Mouse (Mus musculus) liver, embryonic 12.5 days (tissue): ENCODE measurements around the gene Rpn2. TPM values are rescaled to one million over a fixed set of nuclear protein-coding genes. Genes with fewer than 3 reads are reported as not detected.

Experiments used
- ATAC-seq: fragments of 200-750 bp; cut with Nextera tagmentation; 2 replicates; pipeline ENCODE4 v1.8.0; 2017; ENCODE audit warnings: moderate number of reproducible peaks, mild to moderate bottlenecking, moderate library complexity
- H3K27ac ChIP-seq: fragments of 300-500 bp; sonication (generic); 2 replicates; pipeline ENCODE4 v1.5.1; 2016; ENCODE audit warnings: mild to moderate bottlenecking
- H3K27me3 ChIP-seq: fragments of 300-500 bp; sonication (generic); replicated peaks from 2 replicates; pipeline ENCODE4 v1.6.1; 2016; ENCODE audit warnings: mild to moderate bottlenecking, moderate library complexity
- H3K36me3 ChIP-seq: fragments of 300-500 bp; sonication (generic); 2 replicates; pipeline ENCODE4 v1.6.1; 2016; ENCODE audit warnings: mild to moderate bottlenecking, moderate library complexity
- H3K4me1 ChIP-seq: fragments of 300-500 bp; sonication (generic); 2 replicates; pipeline ENCODE4 v1.6.1; 2016
- H3K4me2 ChIP-seq: fragments of 300-500 bp; sonication (generic); 2 replicates; pipeline ENCODE4 v1.6.1; 2016; ENCODE audit warnings: mild to moderate bottlenecking, moderate library complexity
- H3K4me3 ChIP-seq: fragments of 300-500 bp; sonication (generic); 2 replicates; pipeline ENCODE4 v1.5.1; 2016; ENCODE audit warnings: mild to moderate bottlenecking, moderate library complexity
- H3K9ac ChIP-seq: fragments of 300-500 bp; sonication (generic); 2 replicates; pipeline ENCODE4 v1.6.1; 2016; ENCODE audit warnings: mild to moderate bottlenecking, moderate library complexity
- H3K9me3 ChIP-seq: fragments of 300-500 bp; sonication (generic); replicated peaks from 2 replicates; pipeline ENCODE4 v1.6.1; 2016; ENCODE audit warnings: mild to moderate bottlenecking, moderate library complexity
- WGBS: fragments of 180-500 bp; shearing (Covaris S2); methylation state at CpG from one replicate; pipeline ENCODE4 v1.1.7; 2016; ENCODE audit not compliant: insufficient replicate concordance; 5-methylcytosine and 5-hydroxymethylcytosine counted together
- polyA plus RNA-seq: library from polyadenylated mRNA; unstranded; fragments of >200 nt; fragmentation: Nextera tagmentation; extraction: Ambion mirVana; gene quantifications from 2 replicates; pipeline ENCODE4 v1.2.1, GENCODE M21; 2016

Gene Rpn2
- polyA plus RNA-seq, 1 experiment from 2014 or later: 216 TPM

DNA sequence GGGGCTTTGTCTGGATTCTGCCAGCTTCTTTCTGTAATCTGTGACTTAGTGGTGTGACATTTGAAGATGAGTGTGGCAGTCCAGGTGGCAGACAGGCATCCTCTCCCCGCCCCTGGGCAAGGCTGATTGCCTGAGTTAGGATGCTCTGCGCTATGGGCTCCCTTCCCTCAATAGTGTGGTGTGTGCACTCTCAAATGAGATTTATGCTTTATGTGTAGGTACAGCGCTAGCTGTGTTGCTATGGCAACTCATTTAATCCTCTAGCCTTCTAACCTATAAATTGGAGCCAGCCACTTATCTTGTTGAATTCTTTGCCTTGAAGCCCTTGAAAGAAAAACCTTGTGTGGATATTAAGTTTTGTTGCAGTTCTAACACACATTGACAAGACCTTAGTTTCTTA is 34.9 kb downstream of the Rpn2 start:
- H3K27ac ChIP-seq: no peak overlapping the region
- no peak overlapping the region for H3K9ac ChIP-seq
- peaks cover 99% of the 10 kb centered on the region for H3K36me3 ChIP-seq
- no peaks in the 10 kb centered on the region for H3K9me3 ChIP-seq
- no peaks in the 10 kb centered on the region for H3K27me3 ChIP-seq
- no peaks in the 10 kb centered on the region for H3K4me1 ChIP-seq
- H3K4me2 ChIP-seq: no peak overlapping the region
- no peak for ATAC-seq
- WGBS: 94% methylated on average over 3 of the region's 3 CpGs
- H3K4me3 ChIP-seq: no peak overlapping the region

DNA sequence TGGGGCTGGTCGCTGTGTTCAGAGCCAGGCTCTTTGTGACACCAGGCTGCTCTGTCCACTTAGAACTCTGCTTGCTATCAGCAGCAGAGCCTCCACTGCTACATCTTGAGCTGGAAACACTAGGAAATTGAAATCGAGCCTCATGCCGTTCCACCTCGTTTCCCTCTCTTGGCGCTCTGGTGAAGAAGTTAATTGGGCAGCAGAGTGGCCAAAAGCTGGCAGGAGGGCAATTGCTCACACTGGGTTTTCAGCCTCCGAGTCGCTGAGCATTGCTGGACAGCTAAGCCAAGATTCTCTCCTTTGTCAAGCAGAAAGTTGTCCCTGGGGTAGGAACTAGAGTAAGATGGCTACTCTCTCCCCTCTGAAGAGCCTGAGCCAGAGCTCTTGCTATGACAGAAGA is 35.5 kb downstream of the Rpn2 start:
- Histone ChIP-seq H3K9ac (no peak overlapping the region), H3K4me1 (no peaks in the 10 kb centered on the region), H3K27ac (no peak overlapping the region), H3K36me3 (peaks cover 99% of the 10 kb centered on the region), H3K4me2 (no peak overlapping the region), H3K4me3 (no peak overlapping the region), H3K9me3 (no peaks in the 10 kb centered on the region), H3K27me3 (no peaks in the 10 kb centered on the region)
- ATAC-seq: no peak
- WGBS: 83% methylated on average over 7 of the region's 7 CpGs

GRCm38 (mm10) chr2:157315486-157315885 is 36.7 kb downstream of the Rpn2 start:
- ATAC-seq: no peak
- Histone ChIP-seq H3K27ac (no peak overlapping the region), H3K27me3 (no peaks in the 10 kb centered on the region), H3K4me1 (no peaks in the 10 kb centered on the region), H3K9me3 (no peaks in the 10 kb centered on the region), H3K4me3 (no peak overlapping the region), H3K9ac (no peak overlapping the region), H3K36me3 (peaks cover 98% of the 10 kb centered on the region), H3K4me2 (no peak overlapping the region)
- 86% methylated on average over 6 of the region's 6 CpGs for WGBS

- H3K4me1 ChIP-seq: no peaks in the 10 kb centered on the region
- H3K4me3 ChIP-seq: no peak overlapping the region
- no peak overlapping the region for H3K27ac ChIP-seq
- ATAC-seq: no peak
- H3K27me3 ChIP-seq: no peaks in the 10 kb centered on the region
- no peak overlapping the region for H3K4me2 ChIP-seq
- peaks cover 98% of the 10 kb centered on the region for H3K36me3 ChIP-seq
- H3K9me3 ChIP-seq: no peaks in the 10 kb centered on the region
- H3K9ac ChIP-seq: no peak overlapping the region
- WGBS: 87% methylated on average over 11 of the region's 14 CpGs
These were observed 37.6 kb downstream of the Rpn2 start for GRCm38 (mm10) chr2:157316358-157316933.

DNA sequence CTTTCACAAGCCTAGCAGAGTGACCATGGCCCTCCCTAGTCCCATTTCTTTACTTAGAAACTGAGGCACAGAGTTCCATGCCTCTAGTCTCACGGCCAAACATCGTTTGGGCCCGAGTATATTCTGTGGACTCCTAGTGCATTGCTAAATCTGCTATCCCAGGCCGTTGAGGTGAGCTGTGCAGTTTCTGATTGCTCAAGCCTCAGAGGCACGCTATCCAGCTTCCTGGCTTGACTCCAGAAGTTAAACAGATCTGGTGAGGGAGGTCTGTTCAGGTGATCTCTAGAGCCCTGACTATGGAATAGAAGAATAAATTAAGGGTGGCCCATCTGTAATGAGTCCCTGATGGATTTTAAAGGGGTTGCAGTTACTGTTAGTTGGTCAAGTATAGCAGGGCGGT is 38.4 kb downstream of the Rpn2 start:
- no peak overlapping the region for H3K4me3 ChIP-seq
- no peaks in the 10 kb centered on the region for H3K9me3 ChIP-seq
- no peak for ATAC-seq
- no peak overlapping the region for H3K4me2 ChIP-seq
- no peak overlapping the region for H3K27ac ChIP-seq
- H3K36me3 ChIP-seq: peaks cover 98% of the 10 kb centered on the region
- 86% methylated on average over 6 of the region's 6 CpGs for WGBS
- H3K27me3 ChIP-seq: no peaks in the 10 kb centered on the region
- no peaks in the 10 kb centered on the region for H3K4me1 ChIP-seq
- H3K9ac ChIP-seq: no peak overlapping the region

GRCm38 (mm10) chr2:157320135-157320534 is 41.3 kb downstream of the Rpn2 start:
- Histone ChIP-seq H3K36me3 (peaks cover 98% of the 10 kb centered on the region), H3K9me3 (no peaks in the 10 kb centered on the region), H3K27ac (no peak overlapping the region), H3K27me3 (no peaks in the 10 kb centered on the region), H3K4me1 (no peaks in the 10 kb centered on the region), H3K9ac (no peak overlapping the region), H3K4me2 (no peak overlapping the region), H3K4me3 (no peak overlapping the region)
- 87% methylated on average over 8 of the region's 8 CpGs for WGBS
- ATAC-seq: no peak

GRCm38 (mm10) chr2:157320886-157321285 is 42.1 kb downstream of the Rpn2 start:
- peaks cover 98% of the 10 kb centered on the region for H3K36me3 ChIP-seq

GRCm38 (mm10) chr2:157322029-157322766 is 43.4 kb downstream of the Rpn2 start:
- no peaks in the 10 kb centered on the region for H3K27me3 ChIP-seq
- H3K4me1 ChIP-seq: no peaks in the 10 kb centered on the region
- H3K27ac ChIP-seq: no peak overlapping the region
- no peak for ATAC-seq
- H3K36me3 ChIP-seq: peaks cover 99% of the 10 kb centered on the region
- no peaks in the 10 kb centered on the region for H3K9me3 ChIP-seq
- H3K9ac ChIP-seq: no peak overlapping the region
- no peak overlapping the region for H3K4me2 ChIP-seq
- 81% methylated on average over 5 of the region's 5 CpGs for WGBS
- no peak overlapping the region for H3K4me3 ChIP-seq

More at GRCm38 (mm10) chr2:157320886-157321285, 42.1 kb downstream of the Rpn2 start:
- no peak overlapping the region for H3K4me2 ChIP-seq
- H3K9ac ChIP-seq: no peak overlapping the region
- no peak overlapping the region for H3K27ac ChIP-seq
- no peaks in the 10 kb centered on the region for H3K9me3 ChIP-seq
- H3K27me3 ChIP-seq: no peaks in the 10 kb centered on the region
- H3K4me1 ChIP-seq: no peaks in the 10 kb centered on the region
- 73% methylated on average over 5 of the region's 5 CpGs for WGBS
- no peak for ATAC-seq
- no peak overlapping the region for H3K4me3 ChIP-seq

DNA sequence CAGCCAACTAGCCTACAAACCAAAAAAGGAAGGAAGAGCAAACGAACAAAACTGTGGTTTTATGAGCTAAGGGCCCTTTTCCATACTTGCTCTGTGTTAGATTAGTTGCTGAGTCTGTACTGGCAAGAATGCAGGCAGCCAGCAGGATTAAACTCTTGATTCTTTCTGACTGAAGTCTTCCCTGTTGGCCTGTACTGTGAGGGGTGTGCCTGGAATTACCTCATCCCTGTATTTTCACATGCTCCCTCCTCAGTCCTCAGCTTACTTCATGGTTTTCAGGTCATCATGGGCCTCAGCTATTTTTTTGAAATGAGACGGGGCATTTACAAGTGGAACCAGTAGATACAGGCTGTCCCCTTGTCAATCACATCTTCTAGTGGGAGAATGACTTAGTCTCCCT is 46.4 kb downstream of the Rpn2 start:
- Histone ChIP-seq H3K9ac (no peak overlapping the region), H3K36me3 (peaks cover 95% of the 10 kb centered on the region), H3K27me3 (no peaks in the 10 kb centered on the region), H3K27ac (no peak overlapping the region), H3K4me1 (0 out of 2 replicates have a peak, but pooled peaks cover 7% of the 10 kb centered on the region), H3K9me3 (no peaks in the 10 kb centered on the region), H3K4me3 (no peak overlapping the region), H3K4me2 (no peak overlapping the region)
- no peak for ATAC-seq
- 62% methylated on average over 2 of the region's 2 CpGs for WGBS

DNA sequence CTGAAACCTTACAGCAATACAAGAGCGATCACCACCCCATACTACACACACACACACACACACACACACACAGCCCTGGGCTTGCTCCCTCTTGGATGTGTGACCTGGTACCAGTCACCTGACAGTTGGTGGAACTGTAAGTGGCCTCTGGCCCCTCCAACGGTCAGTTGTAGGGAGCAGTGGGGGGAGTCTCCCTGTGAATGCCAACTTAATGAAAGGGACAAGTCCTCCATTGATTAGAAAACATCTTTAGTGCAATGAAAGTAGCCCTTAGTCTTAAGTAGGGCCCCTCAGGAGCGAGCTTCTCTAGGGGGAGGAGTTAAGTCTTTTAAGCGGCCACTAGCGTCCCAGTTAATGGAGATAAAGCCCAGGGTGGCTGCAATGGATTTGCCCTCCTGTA is 49.3 kb downstream of the Rpn2 start:
- no peak overlapping the region for H3K4me2 ChIP-seq
- 52% methylated on average over 5 of the region's 5 CpGs for whole genome bisulfite sequencing
- no peaks in the 10 kb centered on the region for H3K27me3 ChIP-seq
- no peak overlapping the region for H3K4me3 ChIP-seq
- H3K4me1 ChIP-seq: 0 out of 2 replicates have a peak, but pooled peaks cover 7% of the 10 kb centered on the region
- H3K9ac ChIP-seq: no peak overlapping the region
- H3K36me3 ChIP-seq: peaks cover 66% of the 10 kb centered on the region
- no peak for ATAC-seq
- H3K27ac ChIP-seq: no peak overlapping the region
- no peaks in the 10 kb centered on the region for H3K9me3 ChIP-seq

- 66% methylated on average over 11 of the region's 11 CpGs for WGBS
- peaks cover 61% of the 10 kb centered on the region for H3K36me3 ChIP-seq
- ATAC-seq: no peak
These were observed 49.8 kb downstream of the Rpn2 start for GRCm38 (mm10) chr2:157328570-157328969.

GRCm38 (mm10) chr2:157332059-157332458 is 53.2 kb downstream of the Rpn2 start:
- Histone ChIP-seq H3K27ac (no peak overlapping the region), H3K4me2 (no peak overlapping the region), H3K4me3 (no peak overlapping the region), H3K36me3 (peaks cover 27% of the 10 kb centered on the region), H3K4me1 (0 out of 2 replicates have a peak, but pooled peaks cover 7% of the 10 kb centered on the region), H3K27me3 (no peaks in the 10 kb centered on the region; the same call in 1 of the 2 replicates), H3K9ac (no peak overlapping the region), H3K9me3 (no peaks in the 10 kb centered on the region)
- ATAC-seq: no peak
- WGBS: 77% methylated on average over 5 of the region's 5 CpGs

More at GRCm38 (mm10) chr2:157328570-157328969, 49.8 kb downstream of the Rpn2 start:
- Histone ChIP-seq H3K4me3 (no peak overlapping the region), H3K9ac (no peak overlapping the region), H3K9me3 (no peaks in the 10 kb centered on the region), H3K4me1 (0 out of 2 replicates have a peak, but pooled peaks cover 7% of the 10 kb centered on the region), H3K27me3 (no peaks in the 10 kb centered on the region), H3K27ac (no peak overlapping the region), H3K4me2 (no peak overlapping the region)
